Mouse (Mus musculus): ENCODE measurements around the gene Gm9999.
"Not testable (repeated sequence)": the region's sequence is repeated elsewhere in the genome, so short reads cannot be mapped to it uniquely, and the experiment has no call there.

The Gm9999 gene

GRCm38 (mm10) chr7:46999983-47000643 lies 16.7 kb downstream of the Gm9999 start:
- no peak for DNase-seq (ENCODE audit: low spot score)

GRCm38 (mm10) chr7:47000644-47000983 lies 17.2 kb downstream of the Gm9999 start:
- no peak for DNase-seq (ENCODE audit: low spot score)

GRCm38 (mm10) chr7:47001125-47001899 lies 17.9 kb downstream of the Gm9999 start:
- DNase-seq (ENCODE audit: low spot score), result no peak

GRCm38 (mm10) chr7:47001900-47002275 lies 18.5 kb downstream of the Gm9999 start:
- no peak for DNase-seq (ENCODE audit: low spot score)

- DNase-seq (ENCODE audit: low spot score), result no peak
Observed at GRCm38 (mm10) chr7:47003411-47004115, 20.2 kb downstream of the Gm9999 start.

- peak; percentile 26 for DNase-seq (ENCODE audit: low spot score)
Observed at GRCm38 (mm10) chr7:47007109-47007780, 23.9 kb downstream of the Gm9999 start.

- DNase-seq (ENCODE audit: low spot score), result no peak
Observed at GRCm38 (mm10) chr7:47007818-47008167, 24.4 kb downstream of the Gm9999 start.

- DNase-seq (ENCODE audit: low spot score), result peak; percentile 99
Observed at GRCm38 (mm10) chr7:47008168-47008993, 25.0 kb downstream of the Gm9999 start, which contains the start of gene Spty2d1. Spty2d1 (minus strand) TSS chr7:47008411.

GRCm38 (mm10) chr7:47013131-47013767 lies 29.9 kb downstream of the Gm9999 start:
- DNase-seq (ENCODE audit: low spot score), result no peak

- no peak for DNase-seq (ENCODE audit: low spot score)
Observed at GRCm38 (mm10) chr7:47014564-47015389, 31.4 kb downstream of the Gm9999 start.

- DNase-seq (ENCODE audit: low spot score), result peak; percentile 66
Observed at GRCm38 (mm10) chr7:47015390-47016065, 32.1 kb downstream of the Gm9999 start.

- DNase-seq (ENCODE audit: low spot score), result no peak
Observed at GRCm38 (mm10) chr7:47016602-47017001, 33.2 kb downstream of the Gm9999 start.

- DNase-seq (ENCODE audit: low spot score), result no peak
Observed at GRCm38 (mm10) chr7:47017146-47017545, 33.8 kb downstream of the Gm9999 start.

GRCm38 (mm10) chr7:47019641-47020040 lies 36.3 kb downstream of the Gm9999 start:
- no peak for DNase-seq (ENCODE audit: low spot score)

- no peak for DNase-seq (ENCODE audit: low spot score)
Observed at GRCm38 (mm10) chr7:47020956-47021355, 37.6 kb downstream of the Gm9999 start.

GRCm38 (mm10) chr7:47022482-47022881 lies 39.1 kb downstream of the Gm9999 start:
- DNase-seq (ENCODE audit: low spot score), result peak; percentile 65

- DNase-seq (ENCODE audit: low spot score), result peak; percentile 79
Observed at GRCm38 (mm10) chr7:47023530-47023929, 40.1 kb downstream of the Gm9999 start.

- no peak for DNase-seq (ENCODE audit: low spot score)
Observed at GRCm38 (mm10) chr7:47024454-47024853, 41.1 kb downstream of the Gm9999 start.

- no peak for DNase-seq (ENCODE audit: low spot score)
Observed at GRCm38 (mm10) chr7:47025429-47025828, 42.0 kb downstream of the Gm9999 start.

- DNase-seq (ENCODE audit: low spot score), result not testable (repeated sequence)
Observed at GRCm38 (mm10) chr7:47026899-47027298, 43.5 kb downstream of the Gm9999 start.
